Mouse (Mus musculus): ENCODE measurements around the gene Mpv17l2. TPM values are rescaled to one million over a fixed set of nuclear protein-coding genes. Genes with fewer than 3 reads are reported as not detected.

Mpv17l2 gene
- polyA plus RNA-seq, 1 experiment: 61.6 TPM

GRCm38 (mm10) chr8:70770748-70771147 is 10.0 kb upstream of the Mpv17l2 start:
- 93% methylated on average over 13 of the region's 13 CpGs for WGBS
- H3K4me3 ChIP-seq (replicated peaks; ENCODE audit: extremely low read depth, low read depth, low read length): no peak overlapping the region

GRCm38 (mm10) chr8:70769858-70770257 is 9.1 kb upstream of the Mpv17l2 start:
- H3K4me3 ChIP-seq (replicated peaks; ENCODE audit: extremely low read depth, low read depth, low read length): no peak overlapping the region
- TF ChIP-seq CTCF (IDR thresholded peaks at IDR 0.05; ENCODE audit: insufficient read depth, low read length) (no peak), POLR2A (IDR thresholded peaks at IDR 0.05; ENCODE audit: borderline replicate concordance, extremely low read depth, low read depth, low read length) (no peak)
- DNase-seq: no peak
- 79% methylated on average over 12 of the region's 12 CpGs for WGBS
- peaks cover 17% of the 10 kb centered on the region for H3K4me1 ChIP-seq (ENCODE audit: control insufficient read depth, insufficient read depth, low read length)

More at GRCm38 (mm10) chr8:70770748-70771147, 10.0 kb upstream of the Mpv17l2 start:
- DNase-seq: no peak
- H3K4me1 ChIP-seq (ENCODE audit: control insufficient read depth, insufficient read depth, low read length): peaks cover 17% of the 10 kb centered on the region
- TF ChIP-seq CTCF (IDR thresholded peaks at IDR 0.05; ENCODE audit: insufficient read depth, low read length) (no peak), POLR2A (IDR thresholded peaks at IDR 0.05; ENCODE audit: borderline replicate concordance, extremely low read depth, low read depth, low read length) (no peak)

- WGBS: 5% methylated on average over 26 of the region's 26 CpGs
- peak; percentile 93 for DNase-seq
- Histone ChIP-seq H3K4me3 (replicated peaks; ENCODE audit: extremely low read depth, low read depth, low read length) (no peak overlapping the region), H3K4me1 (ENCODE audit: control insufficient read depth, insufficient read depth, low read length) (peaks cover 17% of the 10 kb centered on the region)
- TF ChIP-seq POLR2A (IDR thresholded peaks at IDR 0.05; ENCODE audit: borderline replicate concordance, extremely low read depth, low read depth, low read length): no peak
- peak; percentile 100 for TF ChIP-seq CTCF (IDR thresholded peaks at IDR 0.05; ENCODE audit: insufficient read depth, low read length)
Observed at GRCm38 (mm10) chr8:70769359-70769758, 8.6 kb upstream of the Mpv17l2 start.

GRCm38 (mm10) chr8:70768956-70769355 is 8.2 kb upstream of the Mpv17l2 start:
- 79% methylated on average over 16 of the region's 16 CpGs for WGBS
- DNase-seq: no peak
- TF ChIP-seq CTCF (IDR thresholded peaks at IDR 0.05; ENCODE audit: insufficient read depth, low read length) (no peak), POLR2A (IDR thresholded peaks at IDR 0.05; ENCODE audit: borderline replicate concordance, extremely low read depth, low read depth, low read length) (no peak)
- peaks cover 13% of the 10 kb centered on the region for H3K4me1 ChIP-seq (ENCODE audit: control insufficient read depth, insufficient read depth, low read length)
- no peak overlapping the region for H3K4me3 ChIP-seq (replicated peaks; ENCODE audit: extremely low read depth, low read depth, low read length)

- 91% methylated on average over 32 of the region's 32 CpGs for WGBS
- no peak for DNase-seq
- TF ChIP-seq CTCF (IDR thresholded peaks at IDR 0.05; ENCODE audit: insufficient read depth, low read length): no peak
- no peak for TF ChIP-seq POLR2A (IDR thresholded peaks at IDR 0.05; ENCODE audit: borderline replicate concordance, extremely low read depth, low read depth, low read length)
- no peak overlapping the region for H3K4me3 ChIP-seq (replicated peaks; ENCODE audit: extremely low read depth, low read depth, low read length)
- H3K4me1 ChIP-seq (ENCODE audit: control insufficient read depth, insufficient read depth, low read length): peaks cover 12% of the 10 kb centered on the region
Observed at GRCm38 (mm10) chr8:70768231-70768776, 7.6 kb upstream of the Mpv17l2 start.

- 80% methylated on average over 6 of the region's 6 CpGs for WGBS
- TF ChIP-seq CTCF (IDR thresholded peaks at IDR 0.05; ENCODE audit: insufficient read depth, low read length) (no peak), POLR2A (IDR thresholded peaks at IDR 0.05; ENCODE audit: borderline replicate concordance, extremely low read depth, low read depth, low read length) (no peak)
- no peak for DNase-seq
- peaks cover 12% of the 10 kb centered on the region for H3K4me1 ChIP-seq (ENCODE audit: control insufficient read depth, insufficient read depth, low read length)
- H3K4me3 ChIP-seq (replicated peaks; ENCODE audit: extremely low read depth, low read depth, low read length): no peak overlapping the region
Observed at GRCm38 (mm10) chr8:70767503-70767902, 6.8 kb upstream of the Mpv17l2 start.

GRCm38 (mm10) chr8:70766571-70767440 is 6.1 kb upstream of the Mpv17l2 start:
- H3K4me1 ChIP-seq (ENCODE audit: control insufficient read depth, insufficient read depth, low read length): peaks cover 12% of the 10 kb centered on the region
- WGBS: 13% methylated on average over 21 of the region's 21 CpGs
- peak; percentile 87 for DNase-seq
- peak overlapping the region; percentile 68 for H3K4me3 ChIP-seq (replicated peaks; ENCODE audit: extremely low read depth, low read depth, low read length)
- TF ChIP-seq CTCF (IDR thresholded peaks at IDR 0.05; ENCODE audit: insufficient read depth, low read length) (no peak), POLR2A (IDR thresholded peaks at IDR 0.05; ENCODE audit: borderline replicate concordance, extremely low read depth, low read depth, low read length) (peak; percentile 94)

- no peak for DNase-seq
- TF ChIP-seq CTCF (IDR thresholded peaks at IDR 0.05; ENCODE audit: insufficient read depth, low read length) (no peak), POLR2A (IDR thresholded peaks at IDR 0.05; ENCODE audit: borderline replicate concordance, extremely low read depth, low read depth, low read length) (peak; percentile 8; the same call in 1 of the 2 replicates)
- H3K4me3 ChIP-seq (replicated peaks; ENCODE audit: extremely low read depth, low read depth, low read length): peak overlapping the region; percentile 68
- 2% methylated on average over 34 of the region's 34 CpGs for WGBS
- peaks cover 17% of the 10 kb centered on the region for H3K4me1 ChIP-seq (ENCODE audit: control insufficient read depth, insufficient read depth, low read length)
Observed at GRCm38 (mm10) chr8:70765838-70766570, 5.3 kb upstream of the Mpv17l2 start.

GRCm38 (mm10) chr8:70765329-70765728 is 4.6 kb upstream of the Mpv17l2 start:
- Histone ChIP-seq H3K4me1 (ENCODE audit: control insufficient read depth, insufficient read depth, low read length) (peaks cover 17% of the 10 kb centered on the region), H3K4me3 (replicated peaks; ENCODE audit: extremely low read depth, low read depth, low read length) (no peak overlapping the region)
- peak; percentile 12 for DNase-seq
- TF ChIP-seq POLR2A (IDR thresholded peaks at IDR 0.05; ENCODE audit: borderline replicate concordance, extremely low read depth, low read depth, low read length) (no peak), CTCF (IDR thresholded peaks at IDR 0.05; ENCODE audit: insufficient read depth, low read length) (no peak)
- WGBS: 41% methylated on average over 9 of the region's 9 CpGs

Measured in lung, adult 2 months (tissue).